Mouse (Mus musculus) macrophage (primary cell): Measurements from ENCODE around the gene Yipf3. TPM values are rescaled to one million over a fixed set of nuclear protein-coding genes. Genes with fewer than 3 reads are reported as not detected.

Experiments
- H3K27ac ChIP-seq: fragments of 350-480 bp; formaldehyde crosslinking; 2 replicates; pipeline ENCODE4 v1.9.0; 2021
- H3K36me3 ChIP-seq: fragments of 350-480 bp; formaldehyde crosslinking; 2 replicates; pipeline ENCODE4 v1.9.0; 2021; ENCODE audit errors: inconsistent target
- H3K4me3 ChIP-seq: fragments of 350-480 bp; formaldehyde crosslinking; 2 replicates; pipeline ENCODE4 v1.9.0; 2021; ENCODE audit errors: inconsistent target
- H3K79me2 ChIP-seq: fragments of 350-480 bp; formaldehyde crosslinking; 2 replicates; pipeline ENCODE4 v1.9.0; 2021; ENCODE audit errors: inconsistent target
- WGBS: methylation state at CpG from one replicate; pipeline ENCODE4 v1.1.7; 2026; ENCODE audit warnings: inconsistent platforms; ENCODE audit not compliant: missing documents; 5-methylcytosine and 5-hydroxymethylcytosine counted together
- polyA plus RNA-seq: library from polyadenylated mRNA; stranded (reverse); fragments of 250-400 nt; gene quantifications from 3 replicates; pipeline ENCODE4 v1.2.4, GENCODE M21; 2018; ENCODE audit warnings: inconsistent platforms

The Yipf3 gene
- polyA plus RNA-seq, 1 experiment from 2014 or later: 26.4 TPM

DNA sequence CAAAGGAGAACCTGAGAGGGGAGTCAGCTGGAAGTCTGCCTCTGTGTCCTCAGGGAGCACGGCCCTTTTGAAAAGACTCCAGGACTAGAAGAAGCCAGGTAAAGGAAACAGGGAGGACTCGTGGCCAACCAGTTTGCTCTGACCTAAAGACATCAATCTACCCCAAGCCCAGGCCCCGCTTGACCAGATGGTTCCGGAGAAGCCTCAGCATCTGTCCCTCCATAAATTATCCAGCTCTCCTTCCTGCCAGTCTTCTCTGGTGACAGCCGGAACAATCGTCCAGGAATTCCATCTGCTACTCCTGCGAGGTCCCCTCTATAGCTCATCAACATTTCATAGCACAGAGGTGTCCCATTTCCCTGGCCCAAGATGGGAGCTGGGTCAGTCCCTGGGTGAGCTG is 36.8 kb downstream of the Yipf3 start:
- H3K4me3 ChIP-seq: no peak overlapping the region
- no peak overlapping the region for H3K27ac ChIP-seq
- no peaks in the 10 kb centered on the region; the same call in 1 of the 2 replicates for H3K36me3 ChIP-seq
- 68% methylated on average over 6 of the region's 7 CpGs for WGBS
- peaks cover 31% of the 10 kb centered on the region for H3K79me2 ChIP-seq

DNA sequence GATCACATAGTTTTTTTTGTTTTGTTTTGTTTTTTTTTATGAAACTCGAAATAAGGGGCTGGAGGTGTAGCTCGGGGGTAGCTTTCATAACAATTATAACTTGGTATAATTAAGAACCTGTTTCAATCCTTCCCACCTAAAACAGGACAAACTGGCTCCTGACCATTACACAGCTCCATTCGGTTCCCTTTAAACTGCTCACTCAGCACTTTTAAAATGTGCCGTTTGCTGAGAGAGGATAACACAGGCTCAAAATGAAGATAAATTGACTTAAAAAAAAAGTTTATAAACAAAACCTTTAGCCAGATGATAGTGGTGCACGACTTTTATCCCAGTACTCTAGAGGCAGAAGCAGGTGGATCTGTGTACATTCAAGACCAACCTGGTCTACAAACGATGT is 37.5 kb downstream of the Yipf3 start:
- WGBS: 77% methylated on average over 6 of the region's 6 CpGs
- H3K27ac ChIP-seq: no peak overlapping the region

GRCm38 (mm10) chr17:46287678-46288095 is 39.8 kb downstream of the Yipf3 start:
- Histone ChIP-seq H3K4me3 (no peak overlapping the region), H3K36me3 (no peaks in the 10 kb centered on the region), H3K79me2 (peaks cover under 1% of the 10 kb centered on the region; the same call in 1 of the 2 replicates), H3K27ac (no peak overlapping the region)
- WGBS: 75% methylated on average over 7 of the region's 11 CpGs

More for the DNA sequence above, 37.5 kb downstream of the Yipf3 start:
- no peak overlapping the region for H3K4me3 ChIP-seq
- peaks cover 23% of the 10 kb centered on the region for H3K79me2 ChIP-seq
- no peaks in the 10 kb centered on the region; the same call in 1 of the 2 replicates for H3K36me3 ChIP-seq

DNA sequence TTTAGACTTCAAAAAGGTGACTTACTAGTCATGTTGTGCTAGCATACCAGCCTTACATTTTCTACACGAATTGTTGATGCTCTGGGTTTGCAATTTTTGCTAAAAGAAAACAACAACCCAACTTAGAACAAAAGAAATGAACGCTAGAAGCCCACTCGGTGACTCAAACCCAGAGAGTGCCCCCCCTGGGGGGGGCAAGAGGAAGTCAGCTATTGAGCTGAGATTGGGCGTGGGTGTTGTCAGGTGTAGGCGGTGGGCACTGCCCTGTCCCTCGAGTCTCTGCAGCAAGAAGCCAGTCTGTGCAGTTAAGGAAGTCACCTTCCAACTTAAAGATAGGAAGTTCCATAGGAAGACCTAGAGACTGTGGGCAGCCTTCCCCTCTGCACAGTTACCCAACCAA is 48.7 kb downstream of the Yipf3 start:
- no peak overlapping the region for H3K4me3 ChIP-seq
- no peaks in the 10 kb centered on the region for H3K36me3 ChIP-seq
- H3K27ac ChIP-seq: no peak overlapping the region
- no peaks in the 10 kb centered on the region for H3K79me2 ChIP-seq
- 7% methylated on average over 6 of the region's 6 CpGs for WGBS

DNA sequence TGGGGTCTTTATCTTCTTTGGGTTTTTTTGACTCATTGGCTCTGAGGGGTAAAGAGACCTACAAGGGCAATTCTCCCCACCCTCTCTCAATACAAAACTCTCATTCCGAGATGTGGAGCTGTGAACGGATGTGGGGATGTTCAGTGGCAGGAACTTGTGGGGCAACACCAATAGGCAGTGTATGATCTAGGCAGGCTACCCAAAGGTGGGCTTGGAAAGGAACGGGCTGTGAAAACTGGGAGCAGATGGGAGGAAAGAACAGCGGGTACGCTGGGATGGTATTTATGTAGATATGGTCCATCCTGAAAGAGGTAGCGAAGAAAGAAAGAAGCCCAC is 49.1 kb downstream of the Yipf3 start:
- Histone ChIP-seq H3K4me3 (no peak overlapping the region), H3K79me2 (no peaks in the 10 kb centered on the region), H3K36me3 (no peaks in the 10 kb centered on the region), H3K27ac (no peak overlapping the region)
- 11% methylated on average over 6 of the region's 6 CpGs for WGBS

- no peak within 1 kb of the TSS for H3K4me3 ChIP-seq
- no peak within 1 kb of the TSS for H3K27ac ChIP-seq
- H3K79me2 ChIP-seq: no peaks in the 10 kb centered on the region
- 2% methylated on average over 74 of the region's 86 CpGs for WGBS
- no peaks in the 10 kb centered on the region for H3K36me3 ChIP-seq
Observed at GRCm38 (mm10) chr17:46297364-46298219, 49.7 kb downstream of the Yipf3 start, which contains the start of gene Dlk2. Dlk2 (plus strand) TSS chr17:46297421.

DNA sequence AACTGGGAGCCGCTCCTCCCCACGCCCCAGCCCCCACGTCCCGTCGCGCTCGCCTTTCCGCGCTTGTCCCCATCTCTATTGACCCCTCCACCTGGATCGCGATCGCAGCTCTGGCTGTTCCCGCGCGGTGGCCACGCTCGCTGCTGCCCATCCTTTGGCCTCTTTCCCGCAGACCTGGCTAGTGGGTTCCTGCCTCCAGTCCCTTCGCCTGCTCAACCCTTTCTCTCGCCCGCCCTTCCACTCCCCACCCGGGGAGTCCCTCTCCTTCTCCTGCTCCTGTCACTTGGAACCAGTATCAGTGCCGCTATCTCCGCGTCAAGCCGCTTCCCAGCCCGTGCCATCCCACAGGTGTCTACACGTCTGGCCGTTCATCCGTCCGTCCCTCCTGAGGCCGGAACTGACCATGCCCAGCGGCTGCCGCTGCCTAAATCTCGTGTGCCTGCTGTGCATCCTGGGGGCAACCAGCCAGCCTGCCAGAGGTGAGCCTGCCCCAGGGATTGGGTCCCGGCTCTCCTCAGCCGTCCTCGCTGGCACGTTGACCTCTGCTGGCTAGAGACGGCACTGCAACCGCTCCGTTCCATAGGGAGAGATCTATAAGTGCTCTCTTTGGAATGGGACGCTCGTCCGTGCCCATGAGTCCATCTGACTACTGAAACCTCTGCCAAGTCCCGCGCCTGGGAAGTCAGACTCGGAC is 50.5 kb downstream of the Yipf3 start:
- Histone ChIP-seq H3K36me3 (no peaks in the 10 kb centered on the region), H3K27ac (no peak overlapping the region), H3K79me2 (no peaks in the 10 kb centered on the region), H3K4me3 (no peak overlapping the region)
- 2% methylated on average over 48 of the region's 48 CpGs for WGBS

- 60% methylated on average over 12 of the region's 12 CpGs for WGBS
- Histone ChIP-seq H3K27ac (no peak overlapping the region), H3K36me3 (no peaks in the 10 kb centered on the region), H3K4me3 (no peak overlapping the region), H3K79me2 (no peaks in the 10 kb centered on the region)
Observed at GRCm38 (mm10) chr17:46301892-46302291, 54.0 kb downstream of the Yipf3 start.

Other genes starting within 250 kb of the Yipf3 start
- 22.8 to 80.7 TPM (median 68.8 TPM) in 3 replicates for gene Vegfa, start 215.7 kb upstream of the Yipf3 start, polyA plus RNA-seq
- gene Mrps18a, start 137.1 kb upstream of the Yipf3 start, polyA plus RNA-seq: 44.6 to 65.2 TPM (median 53.4 TPM) in 3 replicates
- gene Rsph9, start 103.9 kb upstream of the Yipf3 start, polyA plus RNA-seq: 0.99 to 5.6 TPM (median 1.8 TPM) in 3 replicates
- 8.1 to 18.8 TPM (median 17.6 TPM) in 3 replicates for gene Mad2l1bp, start 94.5 kb upstream of the Yipf3 start, polyA plus RNA-seq
- gene Gtpbp2, start 87.0 kb upstream of the Yipf3 start, polyA plus RNA-seq: 28.2 to 71.1 TPM (median 37.1 TPM) in 3 replicates
- gene Polh, start 45.4 kb upstream of the Yipf3 start, polyA plus RNA-seq: 4.5 to 10.3 TPM (median 5.2 TPM) in 3 replicates
- 15.0 to 22.0 TPM (median 16.0 TPM) in 3 replicates for gene Xpo5, start 45.3 kb upstream of the Yipf3 start, polyA plus RNA-seq
- gene Polr1c, start within 50 bp of the Yipf3 start, polyA plus RNA-seq: 17.2 to 29.5 TPM (median 28.2 TPM) in 3 replicates
- gene Lrrc73, start 5.5 kb downstream of the Yipf3 start, polyA plus RNA-seq: 0.20 to 0.32 TPM in 2 of 3 replicates, not detected in the other
- 9.7 to 12.8 TPM (median 12.5 TPM) in 3 replicates for gene Tjap1, start 34.9 kb downstream of the Yipf3 start, polyA plus RNA-seq
- gene Dlk2, start 49.3 kb downstream of the Yipf3 start, polyA plus RNA-seq: not detected in 3 replicates
- gene Abcc10, start 80.3 kb downstream of the Yipf3 start, polyA plus RNA-seq: 1.8 to 3.9 TPM (median 2.4 TPM) in 3 replicates
- gene Zfp318, start 135.7 kb downstream of the Yipf3 start, polyA plus RNA-seq: 6.7 to 12.9 TPM (median 11.8 TPM) in 3 replicates
- gene Crip3, start 180.8 kb downstream of the Yipf3 start, polyA plus RNA-seq: not detected in 3 replicates
- gene Slc22a7, start 190.4 kb downstream of the Yipf3 start, polyA plus RNA-seq: not detected in 3 replicates
- gene Ttbk1, start 239.6 kb downstream of the Yipf3 start, polyA plus RNA-seq: not detected in 3 replicates
- gene Dnph1, start 248.6 kb downstream of the Yipf3 start, polyA plus RNA-seq: 0.57 to 9.8 TPM (median 0.97 TPM) in 3 replicates